Mouse (Mus musculus): ENCODE results near the gene Ciao2a.

GRCm38 (mm10) chr9:66138193-66138592 lies 11.8 kb downstream of the Ciao2a start:
- TF ChIP-seq POLR2A (IDR thresholded peaks at IDR 0.05; ENCODE audit: control insufficient read depth, extremely low read depth, insufficient read depth, low read length, poor library complexity) (no peak), CTCF (IDR thresholded peaks at IDR 0.05; ENCODE audit: borderline replicate concordance, control insufficient read depth, extremely low read depth, insufficient read depth, low read length, poor library complexity) (no peak)
